ENCODE assay signal across 8 mouse cellular contexts in the genomic region with DNA sequence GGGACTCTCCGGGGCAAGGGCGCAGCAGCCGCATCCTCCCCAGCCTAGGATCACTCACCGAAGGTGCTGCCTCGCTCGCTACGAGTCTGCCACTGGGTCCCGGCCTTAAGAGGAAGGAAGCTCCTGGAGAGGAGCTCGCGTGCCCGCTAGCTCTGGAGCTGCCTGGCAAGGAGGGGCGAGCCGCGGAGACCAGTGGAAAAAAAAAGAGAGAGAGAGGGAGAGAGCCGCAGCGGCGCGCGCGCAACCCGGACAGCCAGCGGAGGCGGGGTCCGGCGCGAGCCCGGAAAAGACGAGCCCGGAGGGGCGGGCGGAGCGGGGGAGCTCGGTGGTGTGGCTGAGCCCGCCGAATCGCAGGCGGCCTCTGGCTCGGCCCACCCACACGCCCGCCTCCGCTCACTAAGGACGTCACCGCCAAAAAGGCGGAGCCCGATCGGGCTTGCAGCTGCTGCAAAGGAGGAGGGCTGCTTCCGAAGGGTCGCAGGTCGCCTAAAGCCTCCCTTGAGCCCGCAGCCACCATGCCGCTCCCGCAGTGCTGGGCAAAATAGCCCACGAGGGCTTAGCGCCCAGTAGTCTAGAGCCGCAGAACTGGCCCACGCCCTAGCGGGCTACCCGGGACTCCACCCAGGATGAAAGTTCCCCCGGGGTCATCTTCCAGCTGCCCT. TPM values are rescaled to one million over a fixed set of nuclear protein-coding genes. Genes with fewer than 3 reads are reported as not detected.
DNase-seq lines count a peak whose midpoint lies in the region; ATAC-seq and TF ChIP-seq lines count a peak whose summit lies in the region.

Acsl4 (minus strand) TSS at position 289 of the 662 bp plus-strand sequence.

- H3K27me3 ChIP-seq in G1E (ENCODE audit: insufficient read depth, low read length), result no peaks in the 10 kb centered on the region
- H3K27me3 ChIP-seq in forebrain, postnatal 0 days (ENCODE audit: insufficient read depth, low read length), result no peaks in the 10 kb centered on the region
- no peaks in the 10 kb centered on the region; the same call in 1 of the 2 replicates for H3K27me3 ChIP-seq in lung, embryonic 16.5 days (ENCODE audit: control insufficient read depth, insufficient read depth, low read depth, low read length)

- WGBS in forebrain, postnatal 0 days, result 23% methylated on average over 58 of the region's 59 CpGs
- 13% methylated on average over 39 of the region's 59 CpGs for WGBS in lung, embryonic 16.5 days

- ATAC-seq in G1E (ENCODE audit: extremely low read depth, insufficient number of reproducible peaks, low FRiP score, poor library complexity, severe bottlenecking), result peak; percentile 69
- ATAC-seq in forebrain, postnatal 0 days, result peak; percentile 98
- ATAC-seq in lung, embryonic 16.5 days (ENCODE audit: low read depth), result peak; percentile 99

- H3K9me3 ChIP-seq in G1E (replicated peaks), result no peaks in the 10 kb centered on the region
- no peaks in the 10 kb centered on the region for H3K9me3 ChIP-seq in forebrain, postnatal 0 days (ENCODE audit: low read length)
- H3K9me3 ChIP-seq in lung, embryonic 16.5 days (ENCODE audit: control insufficient read depth, low read length), result no peaks in the 10 kb centered on the region

- TF ChIP-seq CTCF in G1E (IDR thresholded peaks at IDR 0.05; ENCODE audit: low read depth, low read length), result no peak
- peak; percentile 7; the same call in 1 of the 2 replicates for TF ChIP-seq CTCF in forebrain, postnatal 0 days (IDR thresholded peaks at IDR 0.05; ENCODE audit: low read depth)

- peaks cover 18% of the 10 kb centered on the region for H3K4me1 ChIP-seq in G1E (ENCODE audit: insufficient read depth, low read depth, low read length)
- H3K4me1 ChIP-seq in forebrain, postnatal 0 days (ENCODE audit: insufficient read depth), result no peaks in the 10 kb centered on the region
- no peaks in the 10 kb centered on the region for H3K4me1 ChIP-seq in lung, embryonic 16.5 days (replicated peaks; ENCODE audit: control insufficient read depth, insufficient read depth, low read length)

- H3K4me3 ChIP-seq in G1E (ENCODE audit: low read depth, low read length), result peak within 1 kb of the TSS; percentile 77
- H3K4me3 ChIP-seq in forebrain, postnatal 0 days (ENCODE audit: low read depth, low read length), result peak within 1 kb of the TSS; percentile 49
- H3K4me3 ChIP-seq in lung, embryonic 16.5 days (ENCODE audit: low read length), result peak within 1 kb of the TSS; percentile 69

- H3K36me3 ChIP-seq in G1E (replicated peaks), result peaks cover 5% of the 10 kb centered on the region
- no peaks in the 10 kb centered on the region for H3K36me3 ChIP-seq in forebrain, postnatal 0 days (ENCODE audit: insufficient read depth)
- no peaks in the 10 kb centered on the region for H3K36me3 ChIP-seq in lung, embryonic 16.5 days (ENCODE audit: control insufficient read depth, insufficient read depth, low read length)

- peak within 1 kb of the TSS; percentile 57 for H3K4me2 ChIP-seq in forebrain, postnatal 0 days (ENCODE audit: low read depth)
- peak within 1 kb of the TSS; percentile 65 for H3K4me2 ChIP-seq in lung, embryonic 16.5 days (ENCODE audit: low read depth, low read length)

- DNase-seq in G1E (ENCODE audit: low spot score), result peak; percentile 64
- DNase-seq in cerebellum, adult 18-20 months, result peak; percentile 88 to 91
- DNase-seq in forebrain, postnatal 0 days, result peak; percentile 89
- DNase-seq in heart, postnatal 4 days, result peak; percentile 92
- DNase-seq in layer of hippocampus, adult 9-10 months (ENCODE audit: low spot score), result peak; percentile 40
- peak; percentile 53 for DNase-seq in ovary, postnatal 10 days (ENCODE audit: low spot score)
- peak; percentile 83 to 87 for DNase-seq in thymus, postnatal 10 days (ENCODE audit: low spot score in 2 of 2)

- H3K27ac ChIP-seq in forebrain, postnatal 0 days (ENCODE audit: low read depth, low read length), result peak within 1 kb of the TSS; percentile 78
- H3K27ac ChIP-seq in lung, embryonic 16.5 days (ENCODE audit: low read length), result peak within 1 kb of the TSS; percentile 81

- peak within 1 kb of the TSS; percentile 69 for H3K9ac ChIP-seq in forebrain, postnatal 0 days
- H3K9ac ChIP-seq in lung, embryonic 16.5 days (ENCODE audit: low read length), result peak within 1 kb of the TSS; percentile 79

RNA-seq across cellular contexts. Expression of gene Acsl4, which starts in this region (rescaled TPM):
- 176 and 184 TPM in 2 replicates for total RNA-seq in G1E (2014; fragmentation: Nextera tagmentation)
- total RNA-seq in G1E (2017), result 96.7 and 110 TPM in 2 replicates
- 4.2 and 6.1 TPM in 2 replicates for polyA plus RNA-seq in G1E (2012)
- total RNA-seq in forebrain, postnatal 0 days (2014; rRNA removed), result 33.4 and 34.5 TPM in 2 replicates
- 14.4 and 21.9 TPM in 2 replicates for polyA plus RNA-seq in forebrain, postnatal 0 days (2015; fragmentation: Nextera tagmentation; extraction: Ambion mirVana)
- 10 to 100 TPM; 24.5 to 24.9 TPM for total RNA-seq in heart, postnatal 4 days (2021)
- polyA plus RNA-seq in lung, embryonic 16.5 days (2015; fragmentation: Nextera tagmentation; extraction: Ambion mirVana), result 23.7 and 24.5 TPM in 2 replicates

Comparison
In these comparisons a context has a peak if more than half of its experiments do, and no peak if none do; other contexts are left out.
1. Peak in every context shown above with its lines: DNase-seq, ATAC-seq, H3K4me3 ChIP-seq and H3K27ac ChIP-seq.
2. DNase-seq: peak in every context shown above with its lines; median percentile 92 in heart, postnatal 4 days; 90 in cerebellum, adult 18-20 months; 89 in forebrain, postnatal 0 days; 85 in thymus, postnatal 10 days; 64 in G1E; 53 in ovary, postnatal 10 days; 40 in layer of hippocampus, adult 9-10 months.